Mouse (Mus musculus) stomach, postnatal 0 days (tissue): ENCODE data around the gene Ints13.

Source experiments
- CTCF ChIP-seq: IDR thresholded peaks from 2 replicates; pipeline ENCODE4 v1.5.1; 2016; ENCODE audit warnings: antibody characterized with exemption, low read depth, mild to moderate bottlenecking, moderate library complexity
- EP300 ChIP-seq: optimal IDR thresholded peaks from 2 replicates; pipeline ENCODE3; 2016; ENCODE audit warnings: antibody characterized with exemption

DNA sequence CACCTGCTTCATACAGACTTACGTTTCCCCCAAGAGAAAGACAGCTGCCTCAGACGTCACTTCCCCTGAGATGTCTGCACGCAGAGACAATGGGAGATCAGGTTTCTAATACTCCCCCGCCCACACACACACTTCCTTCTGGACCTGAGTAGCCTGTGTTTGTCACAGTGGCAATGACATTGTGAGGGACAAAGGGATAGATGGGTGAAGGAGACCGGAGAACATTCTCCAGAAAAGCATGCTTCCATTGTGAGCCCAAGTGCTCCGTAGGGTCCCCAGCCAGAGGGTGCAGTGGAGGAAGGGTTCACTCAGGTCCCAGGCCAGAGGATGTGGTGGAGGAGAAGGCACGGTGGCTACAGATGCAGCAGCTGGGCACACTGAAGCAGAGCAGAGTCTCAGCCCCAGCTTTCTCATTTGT is 63.1 kb downstream of the Ints13 start:
- TF ChIP-seq CTCF (no peak), EP300 (no peak)
